Mouse (Mus musculus): ENCODE measurements around the gene Ppp1r21. TPM values are rescaled to one million over a fixed set of nuclear protein-coding genes. Genes with fewer than 3 reads are reported as not detected.

Ppp1r21 gene
- polyA plus RNA-seq (2015; fragmentation: Illumina TruSeq; extraction: RNeasy Lipid Tissue Mini Kit (QIAGEN cat#74804); ENCODE audit: low read depth, low replicate concordance), result 78.5 TPM

GRCm38 (mm10) chr17:88529519-88530235 is at the start of gene Ppp1r21:
Gene Ppp1r21 (plus strand): TSS chr17:88530118.

GRCm38 (mm10) chr17:88597222-88598055 is 67.5 kb downstream of the Ppp1r21 start, which contains the start of gene Ston1:
Gene Ston1 (plus strand): TSS chr17:88597684.

Other genes with a start within 250 kb of the Ppp1r21 start
- 9.0 TPM for gene Foxn2, start 89.4 kb upstream of the Ppp1r21 start, polyA plus RNA-seq (2015; fragmentation: Illumina TruSeq; extraction: RNeasy Lipid Tissue Mini Kit (QIAGEN cat#74804); ENCODE audit: low read depth, low replicate concordance)
- gene Ston1, start 67.6 kb downstream of the Ppp1r21 start, polyA plus RNA-seq (2015; fragmentation: Illumina TruSeq; extraction: RNeasy Lipid Tissue Mini Kit (QIAGEN cat#74804); ENCODE audit: low read depth, low replicate concordance), result 2.2 TPM
- gene Gtf2a1l, start 138.5 kb downstream of the Ppp1r21 start, polyA plus RNA-seq (2015; fragmentation: Illumina TruSeq; extraction: RNeasy Lipid Tissue Mini Kit (QIAGEN cat#74804); ENCODE audit: low read depth, low replicate concordance), result not detected